Mouse (Mus musculus): ENCODE results near the gene Rgs3. TPM values are rescaled to one million over a fixed set of nuclear protein-coding genes. Genes with fewer than 3 reads are reported as not detected.

The Rgs3 gene
- total RNA-seq, 2 experiments from 2014 or later = 28.2 to 32.3 TPM

Other genes starting within 250 kb of the Rgs3 start
- gene Fkbp15, start 199.3 kb upstream of the Rgs3 start, total RNA-seq (2021) = 10 to 100 TPM; 34.5 to 38.9 TPM
- gene Slc31a1, start 199.1 kb upstream of the Rgs3 start, total RNA-seq (2021) = 10 to 100 TPM; 14.2 to 15.2 TPM
- gene Cdc26, start 151.2 kb upstream of the Rgs3 start, total RNA-seq (2021) = 10 to 100 TPM; 44.0 to 44.1 TPM
- gene Prpf4, start 151.1 kb upstream of the Rgs3 start, total RNA-seq (2021) = 10 to 100 TPM; 12.1 to 12.4 TPM
- not detected for gene Rnf183, start 124.6 kb upstream of the Rgs3 start, total RNA-seq (2021)
- gene Wdr31, start 89.0 kb upstream of the Rgs3 start, total RNA-seq (2021) = 1 to 10 TPM; 7.8 to 8.9 TPM
- gene Bspry, start 79.8 kb upstream of the Rgs3 start, total RNA-seq (2021) = under 1 TPM; 0.27 to 0.54 TPM
- gene Hdhd3, start 56.4 kb upstream of the Rgs3 start, total RNA-seq (2021) = 10 to 100 TPM in 1 of 2 experiments, 1 to 10 TPM in 1; 9.8 to 10.4 TPM
- 10 to 100 TPM; 28.0 to 28.4 TPM for gene Alad, start 39.9 kb upstream of the Rgs3 start, total RNA-seq (2021)
- gene Pole3, start 34.8 kb upstream of the Rgs3 start, total RNA-seq (2021) = 10 to 100 TPM; 22.5 to 23.1 TPM
- gene 4933430I17Rik, start 34.5 kb upstream of the Rgs3 start, total RNA-seq (2021) = under 1 TPM; 0.29 to 0.47 TPM

Data from left cerebral cortex, postnatal 36 days (tissue).